Mouse (Mus musculus) liver, embryonic 14.5 days (tissue): ENCODE data around the gene March6. TPM values are rescaled to one million over a fixed set of nuclear protein-coding genes. Genes with fewer than 3 reads are reported as not detected.

ENCODE experiments used
- ATAC-seq: fragments of 200-750 bp; cut with Nextera tagmentation; 2 replicates; pipeline ENCODE4 v1.8.0; 2017; ENCODE audit warnings: moderate number of reproducible peaks, mild to moderate bottlenecking, moderate library complexity; ENCODE audit not compliant: insufficient read depth
- DNase-seq, 3 experiments: peaks; one replicate each; pipeline ENCODE4 v3.0.0-alpha.2; 2012 to 2013; ENCODE audit warnings: low read depth in 3 of 3, low spot score in 3 of 3
- H3K27ac ChIP-seq: fragments of 300-500 bp; sonication (generic); 2 replicates; pipeline ENCODE4 v1.5.1; 2014; ENCODE audit warnings: moderate library complexity, mild to moderate bottlenecking, control low read depth, inconsistent platforms
- H3K27me3 ChIP-seq: fragments of 300-500 bp; sonication (generic); 2 replicates; pipeline ENCODE4 v1.6.1; 2014; ENCODE audit warnings: mild to moderate bottlenecking, low read length, moderate library complexity; ENCODE audit not compliant: control insufficient read depth, insufficient read depth
- H3K36me3 ChIP-seq: fragments of 300-500 bp; sonication (generic); replicated peaks from 2 replicates; pipeline ENCODE4 v1.6.1; 2014; ENCODE audit warnings: low read depth; ENCODE audit not compliant: control insufficient read depth, insufficient read depth
- H3K4me1 ChIP-seq, 2 experiments: fragments of 200-500 bp in 1 of 2; fragments of 300-500 bp in 1 of 2; sonication (generic) in 1 of 2; replicated peaks; 2 replicates each; pipeline ENCODE4 v1.6.1; 2012 to 2014; ENCODE audit warnings: antibody characterized with exemption in 1 of 2, inconsistent platforms in 1 of 2, low read length in 1 of 2; ENCODE audit not compliant: control insufficient read depth in 2 of 2, insufficient read depth in 2 of 2
- H3K4me2 ChIP-seq: fragments of 300-500 bp; sonication (generic); 2 replicates; pipeline ENCODE4 v1.6.1; 2014; ENCODE audit warnings: low read depth, mild to moderate bottlenecking, control low read depth, moderate library complexity
- H3K4me3 ChIP-seq, 2 experiments: fragments of 200-500 bp in 1 of 2; fragments of 300-500 bp in 1 of 2; sonication (generic) in 1 of 2; 2 replicates each; pipeline ENCODE4 v1.5.1; 2012 to 2014; ENCODE audit warnings: low read depth in 2 of 2, low read length in 2 of 2, mild to moderate bottlenecking in 2 of 2, control low read depth in 1 of 2, inconsistent platforms in 1 of 2, moderate library complexity in 1 of 2; ENCODE audit not compliant: insufficient read depth in 1 of 2
- H3K9ac ChIP-seq: fragments of 300-500 bp; sonication (generic); replicated peaks from 2 replicates; pipeline ENCODE4 v1.6.1; 2014; ENCODE audit warnings: mild to moderate bottlenecking, control low read depth, moderate library complexity
- H3K9me3 ChIP-seq: fragments of 300-500 bp; sonication (generic); 2 replicates; pipeline ENCODE4 v1.6.1; 2016; ENCODE audit warnings: low read length, mixed read lengths; ENCODE audit not compliant: control insufficient read depth
- CTCF ChIP-seq: IDR thresholded peaks from 2 replicates; pipeline ENCODE4 v1.5.1; 2016; ENCODE audit warnings: antibody characterized with exemption, low read depth, control low read depth
- EP300 ChIP-seq: IDR thresholded peaks from 2 replicates; pipeline ENCODE4 v1.6.1; 2016; ENCODE audit warnings: antibody characterized with exemption, low read depth
- WGBS: fragments of 180-500 bp; shearing (Covaris S2); extraction: QIAGEN DNeasy Blood & Tissue Kit; methylation state at CpG from one replicate; pipeline ENCODE4 v1.1.7; 2014; ENCODE audit not compliant: insufficient replicate concordance; 5-methylcytosine and 5-hydroxymethylcytosine counted together
- polyA plus RNA-seq, 2 experiments: library from polyadenylated mRNA; depleted of rRNA in 1 of 2; stranded (reverse) in 1 of 2; unstranded in 1 of 2; fragments of >200 nt; fragmentation: Nextera tagmentation in 1 of 2; extraction: Ambion mirVana in 1 of 2; gene quantifications; 2 replicates each; pipeline versions ENCODE4 v1.2.1 to v1.2.3; 2012 to 2014

March6 gene
- polyA plus RNA-seq, 2 experiments = 9.0 to 12.7 TPM

DNA sequence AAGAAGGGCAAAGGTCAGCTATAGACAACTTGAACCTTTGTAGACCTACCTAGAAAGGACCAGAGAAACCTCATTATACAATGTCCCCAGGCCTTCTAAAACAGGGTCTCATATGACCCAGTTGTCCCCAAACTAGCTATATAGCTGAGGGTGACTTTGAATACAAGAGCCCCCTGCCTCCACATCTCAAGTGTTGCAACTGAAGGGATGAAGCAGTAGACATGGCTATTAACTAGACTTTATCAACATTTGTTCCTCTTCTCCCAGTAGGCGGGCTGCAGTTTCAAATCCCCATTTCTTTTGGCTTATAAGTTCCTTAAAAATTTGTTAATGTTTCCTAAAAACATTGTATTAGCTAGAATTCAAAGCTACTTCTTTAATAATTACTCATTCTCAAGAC, 64.1 kb downstream of the March6 start:
- no peak for DNase-seq
- Histone ChIP-seq H3K9me3 (no peaks in the 10 kb centered on the region), H3K27ac (no peak overlapping the region), H3K4me2 (no peak overlapping the region), H3K4me3 (no peak overlapping the region), H3K9ac (no peak overlapping the region), H3K4me1 (no peaks in the 10 kb centered on the region), H3K36me3 (peaks cover 54% of the 10 kb centered on the region), H3K27me3 (no peaks in the 10 kb centered on the region)
- WGBS = 85% methylated on average over 1 of the region's 1 CpGs
- TF ChIP-seq CTCF (no peak), EP300 (no peak)
- ATAC-seq = no peak

DNA sequence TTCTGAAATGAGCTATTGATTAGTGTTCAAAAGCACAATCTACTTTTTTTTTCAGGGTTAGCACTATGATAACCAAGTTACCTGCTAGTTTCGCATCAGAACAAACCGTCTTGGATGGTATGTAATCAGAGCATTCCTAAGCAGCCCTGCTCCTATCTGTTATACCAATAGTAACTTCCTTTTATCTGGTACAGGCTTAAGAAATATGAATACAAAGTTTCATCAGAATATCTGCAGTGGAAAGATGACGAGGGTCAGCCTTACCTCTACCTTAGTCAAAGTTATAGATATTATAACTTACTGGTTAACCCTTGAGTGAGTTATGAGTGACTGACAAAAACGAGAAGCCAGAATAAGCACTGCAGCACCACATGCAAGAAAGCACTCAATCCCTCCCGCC, 64.6 kb downstream of the March6 start:
- H3K27me3 ChIP-seq = no peaks in the 10 kb centered on the region
- H3K9me3 ChIP-seq = no peaks in the 10 kb centered on the region
- no peak overlapping the region for H3K9ac ChIP-seq
- ATAC-seq = no peak
- no peak for TF ChIP-seq CTCF
- TF ChIP-seq EP300 = no peak
- no peak overlapping the region for H3K27ac ChIP-seq
- DNase-seq = no peak
- H3K36me3 ChIP-seq = peaks cover 57% of the 10 kb centered on the region
- 79% methylated on average over 5 of the region's 5 CpGs for WGBS
- H3K4me2 ChIP-seq = no peak overlapping the region
- H3K4me1 ChIP-seq = no peaks in the 10 kb centered on the region
- H3K4me3 ChIP-seq = no peak overlapping the region

GRCm38 (mm10) chr15:31465806-31466205, 65.0 kb downstream of the March6 start:
- Histone ChIP-seq H3K36me3 (peaks cover 58% of the 10 kb centered on the region), H3K9me3 (no peaks in the 10 kb centered on the region), H3K4me3 (no peak overlapping the region), H3K4me2 (no peak overlapping the region), H3K27ac (no peak overlapping the region), H3K9ac (no peak overlapping the region), H3K27me3 (no peaks in the 10 kb centered on the region), H3K4me1 (no peaks in the 10 kb centered on the region)
- WGBS = 87% methylated on average over 2 of the region's 2 CpGs
- TF ChIP-seq EP300 (no peak), CTCF (no peak)
- ATAC-seq = no peak
- no peak for DNase-seq

DNA sequence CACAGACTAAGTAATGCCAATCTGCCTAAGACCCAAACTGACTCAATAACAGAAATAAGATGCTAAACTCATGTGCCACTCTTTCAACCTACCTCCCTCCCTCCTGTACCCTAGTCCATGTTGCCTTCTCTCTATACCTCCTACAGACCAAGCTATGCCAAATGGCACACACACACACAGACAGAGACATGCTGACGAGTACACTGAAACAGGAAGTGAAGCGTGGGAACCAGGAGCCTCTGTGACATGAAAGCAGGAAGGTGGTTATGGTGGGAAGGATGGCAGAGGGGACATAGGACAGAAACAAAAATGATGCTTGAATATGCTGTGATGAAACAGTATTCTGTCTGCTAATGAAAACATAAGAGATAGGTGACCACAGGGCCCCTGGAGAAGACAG, 70.3 kb downstream of the March6 start:
- ATAC-seq (no peak), DNase-seq (no peak)
- H3K4me1 ChIP-seq = no peaks in the 10 kb centered on the region
- no peaks in the 10 kb centered on the region for H3K27me3 ChIP-seq
- H3K9ac ChIP-seq = no peak overlapping the region
- no peak overlapping the region for H3K27ac ChIP-seq
- no peak overlapping the region for H3K4me3 ChIP-seq
- no peak overlapping the region for H3K4me2 ChIP-seq
- TF ChIP-seq EP300 (no peak), CTCF (no peak)
- no peaks in the 10 kb centered on the region for H3K9me3 ChIP-seq
- H3K36me3 ChIP-seq = peaks cover 59% of the 10 kb centered on the region
- 63% methylated on average over 2 of the region's 2 CpGs for WGBS

GRCm38 (mm10) chr15:31458081-31458480, 72.8 kb downstream of the March6 start:
- DNase-seq = no peak

More at GRCm38 (mm10) chr15:31458081-31458480, 72.8 kb downstream of the March6 start:
- no peaks in the 10 kb centered on the region for H3K9me3 ChIP-seq
- no peaks in the 10 kb centered on the region for H3K27me3 ChIP-seq
- H3K4me2 ChIP-seq = no peak overlapping the region
- no peak overlapping the region for H3K9ac ChIP-seq
- H3K27ac ChIP-seq = no peak overlapping the region
- H3K36me3 ChIP-seq = peaks cover 46% of the 10 kb centered on the region
- ATAC-seq = no peak
- 85% methylated on average over 7 of the region's 7 CpGs for WGBS
- no peak for TF ChIP-seq CTCF
- no peak for TF ChIP-seq EP300
- peaks cover 0 to 5% of the 10 kb centered on the region in 2 experiments; a peak in 1 of 4 replicates for H3K4me1 ChIP-seq
- no peak overlapping the region for H3K4me3 ChIP-seq
